Mouse (Mus musculus) megakaryocyte, embryonic 14.5 days (primary cell): ENCODE data around the gene Pkmyt1. TPM values are rescaled to one million over a fixed set of nuclear protein-coding genes. Genes with fewer than 3 reads are reported as not detected.

Experiments used
- H3K27me3 ChIP-seq: replicated peaks from 2 replicates; pipeline ENCODE3; 2012; ENCODE audit warnings: inconsistent platforms
- H3K36me3 ChIP-seq: replicated peaks from 2 replicates; pipeline ENCODE3; 2012; ENCODE audit warnings: low read length, inconsistent platforms, mixed read lengths
- H3K4me1 ChIP-seq: 2 replicates; pipeline ENCODE4 v1.6.1; 2012; ENCODE audit warnings: inconsistent platforms
- H3K4me3 ChIP-seq: replicated peaks from 2 replicates; pipeline ENCODE3; 2012; ENCODE audit warnings: moderate library complexity, mild to moderate bottlenecking, inconsistent platforms
- H3K9me3 ChIP-seq: 2 replicates; pipeline ENCODE4 v1.6.1; 2012; ENCODE audit warnings: inconsistent platforms
- FLI1 ChIP-seq: IDR thresholded peaks from 2 replicates; pipeline ENCODE4 v1.6.1; 2012; ENCODE audit warnings: low read length, inconsistent platforms, mixed read lengths
- GATA1 ChIP-seq: IDR thresholded peaks from 3 replicates; pipeline ENCODE4 v1.6.1; 2012; ENCODE audit warnings: mixed read lengths, low read length, inconsistent platforms, borderline replicate concordance
- polyA plus RNA-seq: library from polyadenylated mRNA; stranded (reverse); fragments of >175 nt; gene quantifications from 2 replicates; pipeline ENCODE4 v1.2.3, GENCODE M21; 2012; ENCODE audit warnings: low replicate concordance; ENCODE audit not compliant: insufficient read depth

The Pkmyt1 gene
- polyA plus RNA-seq, 1 experiment: 43.9 TPM

DNA sequence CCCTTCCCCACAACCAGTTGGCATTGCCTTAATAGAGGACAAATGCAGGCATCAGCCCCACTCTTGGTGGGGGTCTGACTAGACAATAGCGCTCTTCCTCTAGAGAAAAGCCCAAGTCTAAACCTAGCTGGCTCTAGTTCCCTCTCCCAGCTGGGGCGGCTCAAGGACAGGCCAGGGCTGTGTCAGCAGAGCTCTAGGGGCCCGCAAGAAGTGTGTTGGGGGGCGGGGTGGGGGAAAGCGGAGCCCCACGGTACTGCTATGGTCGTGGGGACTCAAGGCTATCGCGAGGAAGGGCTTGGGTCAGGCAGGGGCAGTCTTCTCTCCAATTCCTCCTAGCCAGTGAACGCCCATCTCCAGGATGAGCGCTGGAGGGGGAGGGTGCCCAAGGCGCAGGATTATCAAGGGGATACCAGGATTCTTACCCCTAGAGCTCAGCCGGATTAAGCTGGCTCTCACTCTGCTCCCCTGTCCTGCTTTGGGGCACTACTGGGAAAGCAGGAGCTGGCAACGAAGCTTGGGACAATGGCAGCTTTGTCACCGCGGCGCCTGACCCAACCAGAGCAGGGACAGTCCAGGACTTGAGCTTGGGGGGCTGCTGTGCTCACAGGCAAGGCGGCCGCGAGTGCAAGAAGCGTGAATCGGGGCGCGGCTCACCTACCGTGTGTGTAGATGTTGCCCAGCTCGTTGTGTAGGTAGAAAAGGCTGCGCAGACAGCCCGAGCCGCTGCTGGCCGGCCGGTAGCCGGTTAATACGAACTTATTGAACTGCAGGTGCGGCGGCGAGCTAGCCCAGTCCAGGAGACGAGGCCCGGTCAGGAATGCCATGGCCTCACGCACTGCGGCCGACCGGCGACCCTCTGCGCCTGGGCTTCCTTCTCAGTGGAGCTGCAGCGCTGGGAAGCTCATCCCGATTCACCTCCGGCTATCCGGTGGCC, 13.3 kb downstream of the Pkmyt1 start:
- TF ChIP-seq GATA1 (no peak), FLI1 (no peak)
- Histone ChIP-seq H3K36me3 (peaks cover 18% of the 10 kb centered on the region), H3K4me1 (peaks cover 57% of the 10 kb centered on the region), H3K27me3 (peaks cover 80% of the 10 kb centered on the region), H3K9me3 (peaks cover 3% of the 10 kb centered on the region; the same call in 1 of the 2 replicates), H3K4me3 (peak overlapping the region; percentile 92)

GRCm38 (mm10) chr17:23740136-23740584, 14.0 kb downstream of the Pkmyt1 start:
- H3K36me3 ChIP-seq: peaks cover 11% of the 10 kb centered on the region
- H3K4me3 ChIP-seq: peak overlapping the region; percentile 92
- H3K27me3 ChIP-seq: peaks cover 87% of the 10 kb centered on the region
- H3K9me3 ChIP-seq: peaks cover 3% of the 10 kb centered on the region; the same call in 1 of the 2 replicates
- peaks cover 64% of the 10 kb centered on the region for H3K4me1 ChIP-seq
- TF ChIP-seq GATA1 (no peak), FLI1 (no peak)

- peaks cover 3% of the 10 kb centered on the region; the same call in 1 of the 2 replicates for H3K9me3 ChIP-seq
- peaks cover 90% of the 10 kb centered on the region for H3K27me3 ChIP-seq
- peak within 1 kb of the TSS; percentile 92 for H3K4me3 ChIP-seq
- H3K4me1 ChIP-seq: peaks cover 68% of the 10 kb centered on the region
- peaks cover 6% of the 10 kb centered on the region for H3K36me3 ChIP-seq
- TF ChIP-seq GATA1 (no peak), FLI1 (no peak)
Observed at GRCm38 (mm10) chr17:23740598-23741021, 14.5 kb downstream of the Pkmyt1 start, which contains the start of gene Paqr4. Paqr4 (minus strand) TSS chr17:23740867.

- Histone ChIP-seq H3K36me3 (no peaks in the 10 kb centered on the region), H3K27me3 (peaks cover 97% of the 10 kb centered on the region), H3K4me3 (no peak overlapping the region), H3K9me3 (peaks cover 3% of the 10 kb centered on the region; the same call in 1 of the 2 replicates), H3K4me1 (peaks cover 78% of the 10 kb centered on the region)
- TF ChIP-seq GATA1: no peak
- no peak for TF ChIP-seq FLI1
Observed at GRCm38 (mm10) chr17:23741359-23742209, 15.4 kb downstream of the Pkmyt1 start.

DNA sequence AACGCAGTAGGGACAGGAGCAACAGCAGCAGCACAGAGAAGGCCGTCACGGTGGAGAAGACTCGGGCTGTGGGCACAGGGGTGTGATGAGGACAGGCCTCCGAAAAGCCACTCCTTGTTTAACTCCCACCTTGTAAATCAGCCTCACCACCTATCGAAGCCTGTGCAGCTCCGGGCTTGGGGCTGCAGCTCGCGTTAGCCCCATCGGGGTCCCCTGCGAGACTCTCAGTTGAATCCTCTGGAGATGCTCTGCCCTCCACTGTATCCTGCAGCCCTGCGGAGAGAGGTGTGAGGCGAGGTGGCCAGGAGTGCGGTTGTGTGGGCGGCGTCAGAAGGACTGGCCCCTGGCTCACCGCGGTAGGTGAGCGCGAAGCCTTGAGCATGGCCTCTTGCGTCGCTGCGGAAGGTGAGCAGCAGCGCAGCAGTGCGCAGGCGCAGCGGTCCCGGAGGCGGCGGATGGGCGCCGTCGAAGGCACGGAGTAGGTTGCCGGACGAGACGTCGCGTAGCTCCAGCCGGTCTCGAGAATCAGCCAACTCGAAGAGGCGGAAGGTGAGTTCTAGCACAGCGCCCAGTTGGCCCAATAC, 16.2 kb downstream of the Pkmyt1 start:
- Histone ChIP-seq H3K4me1 (peaks cover 82% of the 10 kb centered on the region), H3K27me3 (peaks cover 97% of the 10 kb centered on the region), H3K36me3 (no peaks in the 10 kb centered on the region), H3K9me3 (peaks cover 3% of the 10 kb centered on the region; the same call in 1 of the 2 replicates), H3K4me3 (peak overlapping the region; percentile 85)
- TF ChIP-seq FLI1 (no peak), GATA1 (no peak)

- peaks cover 79% of the 10 kb centered on the region for H3K4me1 ChIP-seq
- peaks cover 93% of the 10 kb centered on the region for H3K27me3 ChIP-seq
- TF ChIP-seq GATA1 (no peak), FLI1 (no peak)
- peaks cover 3% of the 10 kb centered on the region; the same call in 1 of the 2 replicates for H3K9me3 ChIP-seq
- no peaks in the 10 kb centered on the region for H3K36me3 ChIP-seq
- no peak overlapping the region for H3K4me3 ChIP-seq
Observed at GRCm38 (mm10) chr17:23742941-23743340, 16.8 kb downstream of the Pkmyt1 start.

GRCm38 (mm10) chr17:23744076-23744475, 17.9 kb downstream of the Pkmyt1 start:
- H3K4me1 ChIP-seq: peaks cover 80% of the 10 kb centered on the region

GRCm38 (mm10) chr17:23744651-23745050, 18.5 kb downstream of the Pkmyt1 start:
- peaks cover 3% of the 10 kb centered on the region; the same call in 1 of the 2 replicates for H3K9me3 ChIP-seq
- no peaks in the 10 kb centered on the region for H3K36me3 ChIP-seq
- peak overlapping the region; percentile 3 for H3K4me3 ChIP-seq
- TF ChIP-seq GATA1: no peak
- TF ChIP-seq FLI1: no peak
- H3K27me3 ChIP-seq: peaks cover 78% of the 10 kb centered on the region
- peaks cover 80% of the 10 kb centered on the region for H3K4me1 ChIP-seq

More at GRCm38 (mm10) chr17:23744076-23744475, 17.9 kb downstream of the Pkmyt1 start:
- Histone ChIP-seq H3K4me3 (no peak overlapping the region), H3K9me3 (peaks cover 3% of the 10 kb centered on the region; the same call in 1 of the 2 replicates), H3K27me3 (peaks cover 84% of the 10 kb centered on the region), H3K36me3 (no peaks in the 10 kb centered on the region)
- TF ChIP-seq GATA1: no peak
- TF ChIP-seq FLI1: no peak
